22 mouse cellular contexts compared by ENCODE assay signal in the genomic region with DNA sequence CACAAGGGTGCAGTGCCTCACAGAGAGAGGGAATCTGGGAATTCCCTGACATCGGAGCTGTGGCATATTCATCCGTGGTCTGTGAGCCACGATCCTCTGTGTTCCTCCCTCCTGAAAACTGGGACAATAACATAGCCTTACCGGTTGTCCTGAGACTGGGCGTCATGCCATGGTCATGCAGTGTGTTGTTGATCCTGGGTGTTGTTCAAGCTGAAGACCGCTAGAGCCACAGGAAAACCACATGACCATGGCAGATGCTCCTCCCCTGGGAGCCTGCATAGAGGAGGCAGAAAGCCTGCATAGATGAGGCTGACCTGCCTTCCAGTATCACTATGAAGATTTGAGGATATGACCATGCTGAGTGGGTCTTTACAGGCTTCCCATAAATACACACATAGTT. TPM values are rescaled to one million over a fixed set of nuclear protein-coding genes. Genes with fewer than 3 reads are reported as not detected.
A peak's percentile ranks its signal among the peaks of the same experiment; 100 is the strongest.
DNase-seq lines count a peak whose midpoint lies in the region; ATAC-seq lines count a peak whose summit lies in the region.
"Had no signal": no experiment of that assay in that cellular context is flagged by ENCODE, and none has a peak within 500 bp of the region (broad histone marks: within the 10 kb centered on the region; RNA-seq: fewer than 3 reads in every experiment).

No protein-coding gene starts in this region.

- DNase-seq in cerebellum, adult 11 months: no peak
- peak; percentile 16 for DNase-seq in retina, postnatal 1 day
- DNase-seq in retina, embryonic 14.5 days (ENCODE audit: low spot score): no peak
- no peak for DNase-seq in kidney, adult 11 months
- no peak for DNase-seq in frontal cortex, postnatal 36 days (ENCODE audit: low spot score in 2 of 2)
- no peak for DNase-seq in left cerebral cortex, adult 8-10 months (ENCODE audit: low spot score in 2 of 2)
- DNase-seq: adrenal gland, adult 2 months; gastrocnemius, postnatal 25 days; kidney, adult 8-10 months; kidney, postnatal 10 days; lung, adult 2 months; lung, postnatal 14 days; right cerebral cortex, adult 18-20 months; right cerebral cortex, postnatal 4 days; thymus, postnatal 14 days had no signal

- peak; percentile 49; the same call in 1 of the 2 replicates for ATAC-seq in cerebellum, adult (ENCODE audit: insufficient number of reproducible peaks, low FRiP score, low TSS enrichment)
- peak; percentile 59 for ATAC-seq in common myeloid progenitor, adult 5-6 weeks (replicated peaks; ENCODE audit: low read depth, poor library complexity, severe bottlenecking)
- ATAC-seq: CD4-positive, CD25-positive, alpha-beta regulatory T cell, adult 4 months; forebrain, embryonic 14.5 days; inflammation-experienced regulatory T-cells, adult 6 months; liver, embryonic 12.5 days; midbrain, embryonic 15.5 days had no signal

RNA-seq across cellular contexts. Expression of a gene that starts 5.1 kb away (rescaled TPM):
- total RNA-seq in common myeloid progenitor, adult 5-6 weeks (2017): not detected in 2 replicates
- total RNA-seq in left cerebral cortex, adult 8-10 months (2022): under 1 TPM; 0.21 to 0.70 (median 0.49) TPM
